Mouse (Mus musculus): ENCODE measurements around the gene Lrrc61. TPM values are rescaled to one million over a fixed set of nuclear protein-coding genes. Genes with fewer than 3 reads are reported as not detected.
"Not testable (repeated sequence)": the region's sequence is repeated elsewhere in the genome, so short reads cannot be mapped to it uniquely, and the experiment has no call there.

Gene Lrrc61
- polyA plus RNA-seq (2011; ENCODE audit: insufficient read depth, insufficient read length, low read depth, missing spikeins) = 6.2 and 12.1 TPM in 2 replicates

- peak within 1 kb of the TSS; percentile 56 for H3K9ac ChIP-seq (ENCODE audit: low read depth, poor library complexity, severe bottlenecking)
- H3K36me3 ChIP-seq (ENCODE audit: control insufficient read depth, insufficient read depth, low read length, poor library complexity, severe bottlenecking) = no peaks in the 10 kb centered on the region
- H3K27ac ChIP-seq (ENCODE audit: insufficient read depth, low read length) = peak within 1 kb of the TSS; percentile 69
- TF ChIP-seq POLR2A (IDR thresholded peaks at IDR 0.05; ENCODE audit: insufficient read depth, low read length) = no peak
- TF ChIP-seq EP300 (IDR thresholded peaks at IDR 0.05; ENCODE audit: insufficient read depth, low read depth, low read length) = peak; percentile 63; the same call in 1 of the 2 replicates
- H3K4me3 ChIP-seq (ENCODE audit: low read depth, low read length) = peak within 1 kb of the TSS; percentile 90
- no peaks in the 10 kb centered on the region for H3K27me3 ChIP-seq (ENCODE audit: control insufficient read depth, insufficient read depth, low read length, poor library complexity, severe bottlenecking)
- no peaks in the 10 kb centered on the region for H3K9me3 ChIP-seq (replicated peaks; ENCODE audit: control insufficient read depth, insufficient read depth, low read length, poor library complexity, severe bottlenecking)
- H3K4me1 ChIP-seq (ENCODE audit: control insufficient read depth, insufficient read depth, low read length) = no peaks in the 10 kb centered on the region
Observed at GRCm38 (mm10) chr6:48554280-48555103, at the start of gene Lrrc61. Gene Lrrc61, plus strand, starts transcription at chr6:48554796.

GRCm38 (mm10) chr6:48508087-48508486 is 46.5 kb upstream of the Lrrc61 start:
- no peak overlapping the region for H3K4me3 ChIP-seq (ENCODE audit: low read depth, low read length)
- no peak overlapping the region for H3K27ac ChIP-seq (ENCODE audit: insufficient read depth, low read length)
- no peaks in the 10 kb centered on the region for H3K27me3 ChIP-seq (ENCODE audit: control insufficient read depth, insufficient read depth, low read length, poor library complexity, severe bottlenecking)
- no peak overlapping the region for H3K9ac ChIP-seq (ENCODE audit: low read depth, poor library complexity, severe bottlenecking)
- H3K9me3 ChIP-seq (replicated peaks; ENCODE audit: control insufficient read depth, insufficient read depth, low read length, poor library complexity, severe bottlenecking) = no peaks in the 10 kb centered on the region
- no peak for TF ChIP-seq CTCF (IDR thresholded peaks at IDR 0.05; ENCODE audit: low read depth, low read length)
- TF ChIP-seq EP300 (IDR thresholded peaks at IDR 0.05; ENCODE audit: insufficient read depth, low read depth, low read length) = no peak
- no peak for TF ChIP-seq POLR2A (IDR thresholded peaks at IDR 0.05; ENCODE audit: insufficient read depth, low read length)
- no peaks in the 10 kb centered on the region for H3K4me1 ChIP-seq (ENCODE audit: control insufficient read depth, insufficient read depth, low read length)
- peaks cover 5% of the 10 kb centered on the region for H3K36me3 ChIP-seq (ENCODE audit: control insufficient read depth, insufficient read depth, low read length, poor library complexity, severe bottlenecking)

GRCm38 (mm10) chr6:48510426-48510825 is 44.2 kb upstream of the Lrrc61 start:
- peaks cover 9% of the 10 kb centered on the region for H3K36me3 ChIP-seq (ENCODE audit: control insufficient read depth, insufficient read depth, low read length, poor library complexity, severe bottlenecking)
- no peaks in the 10 kb centered on the region for H3K27me3 ChIP-seq (ENCODE audit: control insufficient read depth, insufficient read depth, low read length, poor library complexity, severe bottlenecking)
- H3K4me3 ChIP-seq (ENCODE audit: low read depth, low read length) = no peak overlapping the region
- H3K9ac ChIP-seq (ENCODE audit: low read depth, poor library complexity, severe bottlenecking) = no peak overlapping the region
- H3K4me1 ChIP-seq (ENCODE audit: control insufficient read depth, insufficient read depth, low read length) = no peaks in the 10 kb centered on the region
- TF ChIP-seq CTCF (IDR thresholded peaks at IDR 0.05; ENCODE audit: low read depth, low read length) (no peak), POLR2A (IDR thresholded peaks at IDR 0.05; ENCODE audit: insufficient read depth, low read length) (no peak), EP300 (IDR thresholded peaks at IDR 0.05; ENCODE audit: insufficient read depth, low read depth, low read length) (no peak)
- H3K27ac ChIP-seq (ENCODE audit: insufficient read depth, low read length) = no peak overlapping the region
- H3K9me3 ChIP-seq (replicated peaks; ENCODE audit: control insufficient read depth, insufficient read depth, low read length, poor library complexity, severe bottlenecking) = no peaks in the 10 kb centered on the region

- TF ChIP-seq CTCF (IDR thresholded peaks at IDR 0.05; ENCODE audit: low read depth, low read length) = no peak
- TF ChIP-seq POLR2A (IDR thresholded peaks at IDR 0.05; ENCODE audit: insufficient read depth, low read length) = no peak
- no peak for TF ChIP-seq EP300 (IDR thresholded peaks at IDR 0.05; ENCODE audit: insufficient read depth, low read depth, low read length)
- no peak overlapping the region for H3K9ac ChIP-seq (ENCODE audit: low read depth, poor library complexity, severe bottlenecking)
- H3K27ac ChIP-seq (ENCODE audit: insufficient read depth, low read length) = no peak overlapping the region
- no peaks in the 10 kb centered on the region for H3K9me3 ChIP-seq (replicated peaks; ENCODE audit: control insufficient read depth, insufficient read depth, low read length, poor library complexity, severe bottlenecking)
- peaks cover 9% of the 10 kb centered on the region for H3K36me3 ChIP-seq (ENCODE audit: control insufficient read depth, insufficient read depth, low read length, poor library complexity, severe bottlenecking)
- no peaks in the 10 kb centered on the region for H3K4me1 ChIP-seq (ENCODE audit: control insufficient read depth, insufficient read depth, low read length)
- no peaks in the 10 kb centered on the region for H3K27me3 ChIP-seq (ENCODE audit: control insufficient read depth, insufficient read depth, low read length, poor library complexity, severe bottlenecking)
- no peak overlapping the region for H3K4me3 ChIP-seq (ENCODE audit: low read depth, low read length)
Observed at GRCm38 (mm10) chr6:48511861-48512260, 42.7 kb upstream of the Lrrc61 start.

- H3K36me3 ChIP-seq (ENCODE audit: control insufficient read depth, insufficient read depth, low read length, poor library complexity, severe bottlenecking); H3K4me3 ChIP-seq (ENCODE audit: low read depth, low read length); H3K4me1 ChIP-seq (ENCODE audit: control insufficient read depth, insufficient read depth, low read length): not testable (repeated sequence)
Observed at GRCm38 (mm10) chr6:48524882-48525281, 29.7 kb upstream of the Lrrc61 start.

GRCm38 (mm10) chr6:48527901-48528300 is 26.7 kb upstream of the Lrrc61 start:
- Histone ChIP-seq H3K9ac (ENCODE audit: low read depth, poor library complexity, severe bottlenecking) (no peak overlapping the region), H3K27ac (ENCODE audit: insufficient read depth, low read length) (no peak overlapping the region), H3K27me3 (ENCODE audit: control insufficient read depth, insufficient read depth, low read length, poor library complexity, severe bottlenecking) (no peaks in the 10 kb centered on the region), H3K4me1 (ENCODE audit: control insufficient read depth, insufficient read depth, low read length) (no peaks in the 10 kb centered on the region), H3K4me3 (ENCODE audit: low read depth, low read length) (no peak overlapping the region), H3K9me3 (replicated peaks; ENCODE audit: control insufficient read depth, insufficient read depth, low read length, poor library complexity, severe bottlenecking) (no peaks in the 10 kb centered on the region), H3K36me3 (ENCODE audit: control insufficient read depth, insufficient read depth, low read length, poor library complexity, severe bottlenecking) (no peaks in the 10 kb centered on the region)
- no peak for TF ChIP-seq EP300 (IDR thresholded peaks at IDR 0.05; ENCODE audit: insufficient read depth, low read depth, low read length)
- no peak for TF ChIP-seq POLR2A (IDR thresholded peaks at IDR 0.05; ENCODE audit: insufficient read depth, low read length)

More at GRCm38 (mm10) chr6:48524882-48525281, 29.7 kb upstream of the Lrrc61 start:
- not testable (repeated sequence) for H3K27ac ChIP-seq (ENCODE audit: insufficient read depth, low read length); H3K9me3 ChIP-seq (replicated peaks; ENCODE audit: control insufficient read depth, insufficient read depth, low read length, poor library complexity, severe bottlenecking); H3K27me3 ChIP-seq (ENCODE audit: control insufficient read depth, insufficient read depth, low read length, poor library complexity, severe bottlenecking); H3K9ac ChIP-seq (ENCODE audit: low read depth, poor library complexity, severe bottlenecking)

All from ES-Bruce4 (cell line).